Mouse (Mus musculus) brown adipose tissue, adult 24 weeks (tissue): Measurements from ENCODE around the gene Acta2. TPM values are rescaled to one million over a fixed set of nuclear protein-coding genes. Genes with fewer than 3 reads are reported as not detected.
A peak's percentile ranks its signal among the peaks of the same experiment; 100 is the strongest.

ENCODE experiments used
- H3K27ac ChIP-seq: fragments of 200-500 bp; replicated peaks from 2 replicates; pipeline ENCODE4 v1.5.1; 2012; ENCODE audit warnings: low read depth, mild to moderate bottlenecking, low read length
- H3K4me1 ChIP-seq: fragments of 200-500 bp; 2 replicates; pipeline ENCODE4 v1.6.1; 2012; ENCODE audit warnings: low read length, mixed read lengths; ENCODE audit not compliant: control insufficient read depth, insufficient read depth, insufficient read length
- H3K4me3 ChIP-seq: fragments of 200-500 bp; 2 replicates; pipeline ENCODE4 v1.5.1; 2012; ENCODE audit warnings: low read depth, mild to moderate bottlenecking, low read length, moderate library complexity; ENCODE audit not compliant: insufficient read depth
- polyA plus RNA-seq: library from polyadenylated mRNA; stranded (reverse); fragments of >200 nt; gene quantifications from 2 replicates; pipeline ENCODE4 v1.2.4, GENCODE M21; 2012; ENCODE audit not compliant: missing spikeins, insufficient read depth, insufficient read length

Acta2 gene
- polyA plus RNA-seq, 1 experiment: 24.5 TPM

DNA sequence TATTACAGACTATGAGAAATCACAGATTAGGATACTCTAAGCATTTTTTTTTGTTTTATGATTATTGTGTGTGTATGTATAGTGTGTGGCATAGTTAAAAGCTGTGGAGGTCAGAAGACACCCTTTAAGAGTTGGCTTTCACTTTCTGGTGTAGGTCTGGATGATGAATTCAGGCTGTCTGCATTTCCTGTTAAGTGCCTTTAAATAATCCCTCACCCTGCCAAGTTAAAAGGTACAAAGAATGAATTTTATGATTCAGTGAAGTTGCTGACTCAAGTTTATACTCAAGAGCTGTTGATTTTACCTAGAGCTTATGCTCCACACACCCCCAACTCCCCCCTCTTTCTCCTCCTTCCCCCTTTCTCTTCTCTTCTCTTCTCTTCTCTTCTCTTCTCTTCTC is 31.8 kb upstream of the Acta2 start:
- H3K4me1 ChIP-seq: peaks cover 10% of the 10 kb centered on the region
- H3K27ac ChIP-seq: no peak overlapping the region
- no peak overlapping the region for H3K4me3 ChIP-seq

GRCm38 (mm10) chr19:34284826-34285225 is 29.4 kb upstream of the Acta2 start:
- H3K27ac ChIP-seq: no peak overlapping the region
- H3K4me1 ChIP-seq: peaks cover 6% of the 10 kb centered on the region
- H3K4me3 ChIP-seq: no peak overlapping the region

GRCm38 (mm10) chr19:34284383-34284782 is 29.0 kb upstream of the Acta2 start:
- Histone ChIP-seq H3K4me3 (peak overlapping the region; percentile 55), H3K4me1 (peaks cover 6% of the 10 kb centered on the region), H3K27ac (peak overlapping the region; percentile 14)

DNA sequence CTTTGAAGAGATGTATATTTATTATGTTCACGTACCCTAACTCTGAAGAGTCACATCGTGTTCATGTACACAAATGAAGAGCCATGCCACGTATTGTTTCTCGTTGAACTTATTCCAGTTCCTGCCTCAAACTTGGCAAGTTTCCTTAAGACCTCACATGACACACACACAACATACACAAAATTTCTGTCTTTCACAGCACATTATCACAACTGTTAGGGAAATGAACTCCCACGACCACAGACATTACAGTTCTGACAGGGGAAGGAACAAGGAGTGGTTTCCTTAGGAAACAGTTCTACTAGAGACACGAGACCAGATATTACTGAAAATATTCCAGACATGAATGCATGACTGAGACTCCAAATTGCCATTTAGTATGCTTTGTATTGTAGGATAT is 28.2 kb upstream of the Acta2 start:
- Histone ChIP-seq H3K4me1 (peaks cover 3% of the 10 kb centered on the region), H3K4me3 (no peak overlapping the region), H3K27ac (no peak overlapping the region)

DNA sequence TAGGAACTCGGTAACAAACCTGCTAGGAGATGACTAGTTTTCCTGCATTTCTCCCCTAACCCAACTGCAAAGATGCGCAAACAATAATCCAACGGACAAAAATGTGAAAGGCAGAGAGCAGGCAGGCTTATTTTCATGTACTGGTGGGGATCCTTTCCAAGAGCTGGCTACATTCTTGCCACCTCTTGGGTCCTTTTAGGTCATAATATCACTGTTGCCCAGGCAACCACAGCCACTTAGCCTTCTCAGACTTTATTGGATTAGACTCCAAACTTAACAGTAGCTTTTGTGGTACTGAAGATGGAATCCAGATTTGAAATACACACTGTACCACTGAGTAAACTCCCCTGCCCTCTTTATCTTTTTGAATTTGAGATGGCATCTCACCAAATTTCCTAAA is 22.7 kb upstream of the Acta2 start:
- no peak overlapping the region for H3K27ac ChIP-seq
- H3K4me3 ChIP-seq: no peak overlapping the region
- no peaks in the 10 kb centered on the region; the same call in 1 of the 2 replicates for H3K4me1 ChIP-seq

DNA sequence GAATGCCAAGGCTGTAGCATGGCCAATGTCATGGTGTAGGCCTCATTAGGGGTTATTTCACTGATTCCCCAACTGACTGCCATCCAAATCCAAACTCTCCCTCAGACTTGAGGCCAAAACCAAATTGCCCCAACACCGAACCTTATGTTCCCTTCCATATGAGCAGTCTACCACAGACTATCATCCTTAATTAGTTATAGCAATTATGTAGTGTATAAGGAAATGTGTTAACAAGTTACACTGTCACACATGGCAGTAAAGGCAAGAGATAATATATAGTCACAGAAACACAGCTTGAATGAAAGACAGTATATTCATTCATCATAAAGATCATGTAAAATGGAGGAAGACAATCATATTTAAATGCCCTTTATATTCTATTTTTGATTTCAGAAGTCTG is 17.7 kb upstream of the Acta2 start:
- H3K4me1 ChIP-seq: no peaks in the 10 kb centered on the region; the same call in 1 of the 2 replicates
- H3K27ac ChIP-seq: no peak overlapping the region
- H3K4me3 ChIP-seq: no peak overlapping the region

DNA sequence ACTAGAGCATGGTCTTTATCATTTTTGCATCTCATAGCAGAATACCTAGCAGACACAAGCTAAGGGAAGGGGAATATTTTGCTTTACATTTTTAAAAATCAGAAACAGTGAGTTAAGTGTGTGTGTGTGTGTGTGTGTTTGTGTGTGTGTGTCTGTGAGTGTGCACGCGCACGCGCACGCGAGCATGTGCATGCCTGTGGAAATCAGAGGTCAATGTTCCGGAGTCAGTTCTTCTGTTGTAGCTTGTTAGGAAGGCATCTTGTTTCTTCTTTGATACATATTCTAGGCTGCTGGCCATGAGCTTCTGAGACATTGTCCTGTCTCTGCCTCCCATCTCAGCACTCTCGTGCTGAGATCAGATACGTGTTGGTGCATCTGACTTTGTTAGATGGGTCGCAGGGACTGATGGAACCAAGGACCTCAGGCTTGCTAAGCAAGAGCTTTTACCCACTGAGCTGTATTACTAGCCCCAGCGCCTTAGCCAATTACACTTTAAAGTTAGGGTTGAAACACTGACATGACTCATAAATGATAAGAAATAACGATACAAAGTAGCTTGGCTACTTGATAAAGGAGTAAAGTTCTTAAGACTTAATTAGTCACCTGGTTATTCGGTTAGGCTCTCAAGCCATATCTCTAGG is 15.6 kb upstream of the Acta2 start:
- H3K27ac ChIP-seq: no peak overlapping the region
- no peak overlapping the region for H3K4me3 ChIP-seq
- no peaks in the 10 kb centered on the region; the same call in 1 of the 2 replicates for H3K4me1 ChIP-seq

DNA sequence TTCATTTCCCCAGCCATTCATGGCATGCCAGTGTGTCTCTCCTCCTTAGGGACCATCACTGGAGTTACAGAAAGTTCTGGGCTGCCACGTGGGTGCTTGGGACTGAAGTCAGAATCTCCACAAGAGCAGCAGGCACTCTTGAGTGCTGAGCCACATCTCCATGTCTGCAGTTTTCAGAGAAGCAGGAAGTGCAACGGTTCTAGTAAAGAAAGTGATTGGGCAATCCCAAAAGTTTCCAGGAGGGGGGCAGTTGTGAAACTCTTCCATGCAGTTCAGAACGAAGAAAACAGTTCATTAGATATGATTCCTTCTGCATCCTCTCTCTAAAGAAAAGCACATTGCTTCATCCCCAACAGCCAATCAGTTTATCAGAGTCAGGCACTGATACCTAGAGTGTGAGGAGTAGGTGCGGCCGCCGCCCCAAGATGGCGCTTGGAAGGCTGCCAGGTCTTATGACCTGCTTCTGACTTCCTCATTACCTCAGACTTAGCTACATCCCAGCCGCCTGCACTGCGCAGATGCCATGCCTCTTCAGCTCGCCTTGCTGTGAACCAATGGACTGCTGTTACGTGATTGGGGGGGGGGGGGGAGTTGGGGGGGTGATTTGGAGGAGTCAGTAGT is 14.8 kb upstream of the Acta2 start:
- Histone ChIP-seq H3K27ac (peak overlapping the region; percentile 70), H3K4me1 (no peaks in the 10 kb centered on the region), H3K4me3 (no peak overlapping the region)

DNA sequence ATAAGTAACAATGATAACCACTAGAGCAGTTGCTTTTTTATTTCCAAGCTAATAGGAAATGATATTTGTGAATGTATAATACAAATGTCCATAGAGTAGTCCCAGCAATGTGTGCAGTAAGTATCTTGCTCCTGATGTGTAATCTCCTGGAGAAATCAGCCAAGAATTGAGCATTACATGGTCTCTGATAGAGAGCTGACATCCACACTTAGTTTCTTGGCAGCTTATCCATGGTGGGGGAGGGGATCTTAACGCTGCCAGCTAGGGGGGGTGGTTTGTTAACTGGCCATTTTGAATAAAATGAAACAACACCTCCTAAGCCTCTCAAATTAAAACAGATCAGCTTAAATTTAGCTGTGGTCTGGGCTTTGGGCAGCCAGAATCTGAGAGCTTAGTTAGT is 13.6 kb upstream of the Acta2 start:
- Histone ChIP-seq H3K4me1 (no peaks in the 10 kb centered on the region), H3K27ac (no peak overlapping the region), H3K4me3 (no peak overlapping the region)

- Histone ChIP-seq H3K4me3 (no peak overlapping the region), H3K4me1 (peaks cover 7% of the 10 kb centered on the region; the same call in 1 of the 2 replicates), H3K27ac (peak overlapping the region; percentile 49; the same call in 1 of the 2 replicates)
Measured at GRCm38 (mm10) chr19:34265604-34266193, 10.3 kb upstream of the Acta2 start.

DNA sequence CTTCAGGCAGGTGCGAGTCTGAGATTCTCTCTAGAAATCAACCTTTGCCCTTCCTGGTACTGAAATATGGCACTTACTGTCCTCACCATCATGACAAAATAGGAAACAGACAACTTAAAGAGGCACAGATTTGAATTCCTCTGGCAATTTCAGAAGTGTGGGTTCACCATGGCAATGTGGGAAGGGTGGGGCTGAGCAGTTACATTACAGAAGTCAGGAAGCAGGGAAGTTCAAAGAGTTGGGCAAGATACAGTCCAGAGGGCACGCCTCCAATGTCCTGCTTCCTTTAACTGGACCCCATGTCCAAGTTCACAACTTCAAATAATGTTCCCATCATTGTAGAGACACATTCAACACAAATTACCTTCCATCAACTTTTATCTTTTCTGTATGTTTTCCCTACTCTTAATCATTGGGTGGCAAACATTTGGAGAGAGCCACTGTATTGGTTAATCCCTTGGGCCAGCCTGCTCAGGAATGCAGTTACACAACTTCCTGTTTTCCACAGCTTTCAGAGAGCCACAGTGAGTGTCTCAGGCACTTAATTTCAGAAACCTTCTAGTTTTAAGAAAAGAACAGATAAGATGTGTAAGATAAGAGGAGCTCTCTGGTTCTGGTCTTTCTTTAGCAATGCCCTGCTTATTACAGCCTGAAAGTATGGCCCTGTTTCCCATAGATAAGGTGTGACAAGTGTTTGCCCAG is 7.0 kb upstream of the Acta2 start:
- peak overlapping the region; percentile 84 for H3K27ac ChIP-seq
- peaks cover 7% of the 10 kb centered on the region; the same call in 1 of the 2 replicates for H3K4me1 ChIP-seq
- no peak overlapping the region for H3K4me3 ChIP-seq

DNA sequence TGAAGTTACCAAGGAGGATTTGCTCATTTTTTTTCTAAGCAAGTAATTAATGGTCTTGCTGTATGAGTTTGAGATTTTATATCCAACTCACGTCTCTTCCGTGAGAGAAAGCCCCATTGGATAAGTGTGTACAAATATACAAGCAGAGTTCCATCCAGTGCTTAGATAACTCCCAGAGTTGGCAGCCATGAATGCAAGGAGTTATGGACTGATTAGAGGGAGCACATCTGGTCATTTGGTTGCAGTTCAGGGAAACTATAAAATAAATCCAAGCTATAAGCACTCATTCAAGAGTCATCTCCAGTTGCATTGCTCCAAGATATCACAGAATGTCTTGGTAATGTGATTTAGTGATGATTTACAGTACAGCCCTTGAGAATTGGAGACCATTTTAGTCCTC is 1.5 kb upstream of the Acta2 start:
- Histone ChIP-seq H3K27ac (no peak overlapping the region), H3K4me1 (no peaks in the 10 kb centered on the region; the same call in 1 of the 2 replicates), H3K4me3 (no peak overlapping the region)

GRCm38 (mm10) chr19:34256149-34256548 is 759 bp upstream of the Acta2 start:
- Histone ChIP-seq H3K4me3 (no peak overlapping the region), H3K27ac (no peak overlapping the region), H3K4me1 (no peaks in the 10 kb centered on the region; the same call in 1 of the 2 replicates)

DNA sequence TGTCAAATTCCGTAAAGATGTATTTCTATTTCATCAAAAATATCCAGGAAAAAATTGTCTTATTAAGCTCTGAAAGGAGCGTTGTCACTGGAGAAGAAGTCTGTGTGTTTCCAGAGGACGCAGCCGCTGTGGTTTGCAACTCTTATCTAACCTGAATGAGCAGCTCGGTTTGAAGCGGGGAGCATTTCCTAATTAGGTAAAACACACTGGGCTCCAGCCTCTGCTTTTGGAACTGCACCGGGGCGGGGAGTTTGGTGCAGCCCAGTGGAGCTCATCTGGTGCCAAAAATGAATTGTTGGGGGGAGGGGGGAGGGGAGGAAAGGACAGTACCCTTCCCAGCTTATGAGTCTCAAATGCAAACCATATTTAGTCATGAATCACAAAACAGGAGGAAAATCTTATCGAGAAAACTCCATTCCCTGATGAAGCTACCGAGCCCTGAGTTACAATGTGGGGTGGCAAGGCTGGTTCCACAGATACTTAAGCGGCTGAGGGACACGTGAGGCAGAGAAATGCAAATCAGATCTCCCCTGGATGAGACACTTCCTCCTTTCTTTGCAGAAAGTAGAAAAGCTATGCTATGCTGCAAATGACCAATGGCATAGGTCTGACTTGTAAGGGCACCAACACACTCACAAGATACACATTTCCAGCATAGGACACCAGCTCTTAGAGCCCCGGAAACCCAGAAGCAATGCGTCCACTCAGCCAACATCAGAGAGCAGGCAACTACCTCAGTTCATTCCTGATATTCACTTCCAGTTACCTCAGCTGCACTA is 1.1 kb downstream of the Acta2 start:
- Histone ChIP-seq H3K4me1 (no peaks in the 10 kb centered on the region; the same call in 1 of the 2 replicates), H3K27ac (peak overlapping the region; percentile 14), H3K4me3 (peak overlapping the region; percentile 34)

DNA sequence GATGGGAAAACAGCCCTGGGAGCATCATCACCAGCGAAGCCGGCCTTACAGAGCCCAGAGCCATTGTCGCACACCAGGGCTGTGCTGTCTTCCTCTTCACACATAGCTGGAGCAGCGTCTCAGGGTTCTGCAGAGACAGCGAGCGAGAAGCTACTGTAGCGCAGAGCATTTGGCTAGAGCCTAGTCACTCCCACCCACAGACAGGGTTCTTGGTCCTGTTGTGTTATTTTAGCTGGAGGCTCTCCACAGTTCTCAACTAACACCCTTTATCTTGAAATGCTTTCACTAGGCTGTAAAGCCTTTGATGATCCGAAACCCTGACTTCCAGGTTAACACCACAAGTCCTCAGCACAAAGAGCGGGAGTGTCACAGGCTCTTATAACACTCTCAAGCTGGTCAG is 2.9 kb downstream of the Acta2 start:
- no peak overlapping the region for H3K27ac ChIP-seq
- no peaks in the 10 kb centered on the region; the same call in 1 of the 2 replicates for H3K4me1 ChIP-seq
- H3K4me3 ChIP-seq: no peak overlapping the region
